10 mouse cellular contexts compared by ENCODE assay signal in the genomic region with DNA sequence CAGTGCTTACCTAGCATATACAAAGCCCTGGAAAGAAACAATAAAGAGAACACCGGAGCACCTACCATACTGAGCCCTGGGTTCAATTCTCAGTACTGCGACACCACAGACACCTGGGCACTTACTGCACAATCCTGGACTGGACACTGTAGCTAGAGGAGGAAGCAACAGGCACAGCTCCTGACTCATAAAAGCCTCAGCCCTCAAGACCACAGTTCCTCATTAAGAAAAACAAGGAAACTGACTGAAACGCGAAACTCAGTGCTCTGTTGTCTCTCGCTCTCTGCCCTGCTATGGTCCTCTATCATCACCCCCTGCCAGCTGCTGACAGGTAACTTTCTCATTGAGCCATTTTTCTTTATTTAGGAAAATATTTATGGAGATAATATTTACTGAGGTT. TPM values are rescaled to one million over a fixed set of nuclear protein-coding genes. Genes with fewer than 3 reads are reported as not detected.
DNase-seq lines count a peak whose midpoint lies in the region; ATAC-seq and TF ChIP-seq lines count a peak whose summit lies in the region.
"Had no signal": no experiment of that assay in that cellular context is flagged by ENCODE, and none has a peak within 500 bp of the region (broad histone marks: within the 10 kb centered on the region; RNA-seq: fewer than 3 reads in every experiment).

A gene (plus strand): TSS at position 242 of the 400 bp plus-strand sequence.

- H3K4me2 ChIP-seq in forebrain, embryonic 13.5 days: no peak within 1 kb of the TSS
- H3K4me2 ChIP-seq in intestine, embryonic 15.5 days (replicated peaks): no peak within 1 kb of the TSS

- H3K4me3 ChIP-seq in forebrain, embryonic 10.5 days: no peak within 1 kb of the TSS
- H3K4me3 ChIP-seq in forebrain, embryonic 13.5 days: no peak within 1 kb of the TSS
- H3K4me3 ChIP-seq in intestine, embryonic 15.5 days (replicated peaks): no peak within 1 kb of the TSS
- H3K4me3 ChIP-seq in olfactory bulb, adult 2 months (ENCODE audit: insufficient read depth, low read depth, low read length): no peak within 1 kb of the TSS

- no peak for DNase-seq in forebrain, embryonic 10.5 days (ENCODE audit: extremely low spot score, low spot score)
- DNase-seq in lung, postnatal 25 days (ENCODE audit: low spot score): peak; percentile 19
- no peak for DNase-seq in lung, postnatal 10 days
- DNase-seq in spleen, adult 18-20 months: no peak
- DNase-seq: cerebellum, adult 8-10 months; left cerebral cortex, postnatal 4 days had no signal

- peaks cover 27% of the 10 kb centered on the region for H3K4me1 ChIP-seq in forebrain, embryonic 10.5 days
- H3K4me1 ChIP-seq in forebrain, embryonic 13.5 days: peaks cover 33% of the 10 kb centered on the region
- H3K4me1 ChIP-seq in intestine, embryonic 15.5 days (replicated peaks): peaks cover 14% of the 10 kb centered on the region
- H3K4me1 ChIP-seq in olfactory bulb, adult 2 months (ENCODE audit: control insufficient read depth, insufficient read depth, low read length): peaks cover 6% of the 10 kb centered on the region

- peaks cover 53% of the 10 kb centered on the region for H3K36me3 ChIP-seq in forebrain, embryonic 10.5 days (replicated peaks)
- H3K36me3 ChIP-seq in forebrain, embryonic 13.5 days (ENCODE audit: poor library complexity, severe bottlenecking): peaks cover 45% of the 10 kb centered on the region
- peaks cover 8% of the 10 kb centered on the region; the same call in 1 of the 2 replicates for H3K36me3 ChIP-seq in intestine, embryonic 15.5 days

- no peaks in the 10 kb centered on the region for H3K27me3 ChIP-seq in forebrain, embryonic 10.5 days (ENCODE audit: poor library complexity, severe bottlenecking)
- H3K27me3 ChIP-seq in forebrain, embryonic 13.5 days: no peaks in the 10 kb centered on the region
- no peaks in the 10 kb centered on the region for H3K27me3 ChIP-seq in intestine, embryonic 15.5 days (replicated peaks)

- TF ChIP-seq POLR2A in olfactory bulb, adult 2 months (IDR thresholded peaks at IDR 0.05; ENCODE audit: insufficient read depth, low read depth, low read length): no peak

- no peaks in the 10 kb centered on the region for H3K9me3 ChIP-seq in forebrain, embryonic 10.5 days
- no peaks in the 10 kb centered on the region for H3K9me3 ChIP-seq in forebrain, embryonic 13.5 days (replicated peaks)
- H3K9me3 ChIP-seq in intestine, embryonic 15.5 days: no peaks in the 10 kb centered on the region

- WGBS in forebrain, embryonic 10.5 days: 92% methylated on average over 5 of the region's 5 CpGs
- WGBS in forebrain, embryonic 13.5 days: 90% methylated on average over 5 of the region's 5 CpGs
- WGBS in intestine, embryonic 15.5 days: 79% methylated on average over 5 of the region's 5 CpGs
- 88% methylated on average over 5 of the region's 5 CpGs for WGBS in olfactory bulb, adult 2 months

- no peak for TF ChIP-seq CTCF in olfactory bulb, adult 2 months (IDR thresholded peaks at IDR 0.05; ENCODE audit: insufficient read depth, low read depth, low read length)

- ATAC-seq in forebrain, embryonic 13.5 days: no peak
- ATAC-seq in intestine, embryonic 15.5 days: no peak
- no peak for ATAC-seq in activated CD4-positive, CD25-positive, alpha-beta regulatory T cell, adult 4 months

- no peak within 1 kb of the TSS; the same call in 1 of the 2 replicates for H3K9ac ChIP-seq in forebrain, embryonic 13.5 days
- H3K9ac ChIP-seq in intestine, embryonic 15.5 days: no peak within 1 kb of the TSS

- H3K27ac ChIP-seq in forebrain, embryonic 10.5 days: no peak within 1 kb of the TSS
- H3K27ac ChIP-seq in forebrain, embryonic 13.5 days: no peak within 1 kb of the TSS
- H3K27ac ChIP-seq in intestine, embryonic 15.5 days: no peak within 1 kb of the TSS
- H3K27ac ChIP-seq in olfactory bulb, adult 2 months (ENCODE audit: insufficient read depth, low read depth, low read length): no peak within 1 kb of the TSS

RNA-seq across cellular contexts. Expression of the gene that starts here (rescaled TPM):
- 19.0 and 19.4 TPM in 2 replicates for polyA plus RNA-seq in forebrain, embryonic 10.5 days (2016; fragmentation: Nextera tagmentation; extraction: Ambion mirVana)
- 8.9 and 12.3 TPM in 2 replicates for polyA plus RNA-seq in forebrain, embryonic 13.5 days (2015; fragmentation: Nextera tagmentation; extraction: Ambion mirVana)
- polyA plus RNA-seq in intestine, embryonic 15.5 days (2015; fragmentation: Nextera tagmentation; extraction: Ambion mirVana): 19.3 and 19.5 TPM in 2 replicates
- polyA plus RNA-seq in olfactory bulb, adult 2 months (2012; ENCODE audit: insufficient read depth, insufficient read length, low replicate concordance, missing spikeins): not detected in 2 replicates
- 1 to 10 TPM; 8.7 to 9.3 TPM for polyA plus RNA-seq in activated CD4-positive, CD25-positive, alpha-beta regulatory T cell, adult 4 months (2017; shearing (Covaris generic))
